Comparison of ENCODE assay signal across 20 mouse cellular contexts in the genomic region with DNA sequence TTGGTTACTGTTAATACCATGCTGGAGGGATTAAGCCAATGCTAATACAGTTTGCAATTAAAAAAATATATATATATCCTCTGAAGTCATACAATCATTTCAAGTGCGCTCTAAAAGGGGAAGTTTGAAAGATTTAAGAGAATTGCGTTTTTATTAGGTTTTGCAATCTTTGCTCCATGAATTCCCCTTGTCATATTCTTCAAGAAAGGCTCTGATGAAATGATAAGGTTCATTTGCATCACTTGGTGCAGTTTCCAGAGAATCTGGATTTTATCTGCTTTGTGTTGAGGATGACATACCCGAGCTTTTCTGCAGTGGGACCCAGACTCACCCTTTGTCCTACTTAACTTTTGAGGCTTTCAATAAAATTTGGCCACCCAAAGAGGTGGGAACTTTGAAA.
"Had no signal": no experiment of that assay in that cellular context is flagged by ENCODE, and none has a peak within 500 bp of the region (broad histone marks: within the 10 kb centered on the region; RNA-seq: fewer than 3 reads in every experiment).

No protein-coding gene starts in this region.

- H3K27ac ChIP-seq: limb, embryonic 10.5 days; limb, embryonic 13.5 days; liver, embryonic 12.5 days; liver, embryonic 15.5 days; midbrain, embryonic 12.5 days; midbrain, embryonic 15.5 days; neural tube, embryonic 13.5 days; stomach, embryonic 15.5 days had no signal

- H3K4me3 ChIP-seq: limb, embryonic 10.5 days; limb, embryonic 13.5 days; liver, embryonic 12.5 days; liver, embryonic 15.5 days; midbrain, embryonic 12.5 days; midbrain, embryonic 15.5 days; myocyte; neural tube, embryonic 13.5 days; stomach, embryonic 15.5 days had no signal

- H3K9ac ChIP-seq: limb, embryonic 13.5 days; liver, embryonic 12.5 days; liver, embryonic 15.5 days; midbrain, embryonic 12.5 days; midbrain, embryonic 15.5 days; neural tube, embryonic 13.5 days; stomach, embryonic 15.5 days had no signal

- H3K27me3 ChIP-seq: limb, embryonic 13.5 days; liver, embryonic 12.5 days; liver, embryonic 15.5 days; midbrain, embryonic 12.5 days; midbrain, embryonic 15.5 days; neural tube, embryonic 13.5 days; stomach, embryonic 15.5 days had no signal

- H3K4me2 ChIP-seq: limb, embryonic 13.5 days; liver, embryonic 12.5 days; liver, embryonic 15.5 days; midbrain, embryonic 12.5 days; midbrain, embryonic 15.5 days; neural tube, embryonic 13.5 days; stomach, embryonic 15.5 days had no signal

- DNase-seq: kidney, adult 11 months; kidney, adult 9 months; kidney, postnatal 10 days; kidney, postnatal 36 days; layer of hippocampus, adult 9-11 months; liver; lung, adult 18-20 months; retina, postnatal 1 day; right cerebral cortex, postnatal 25 days; spleen, adult 18-20 months; thymus, postnatal 36 days had no signal

- ATAC-seq: liver, embryonic 12.5 days; midbrain, embryonic 15.5 days had no signal

- H3K9me3 ChIP-seq: limb, embryonic 10.5 days; liver, embryonic 12.5 days; liver, embryonic 15.5 days; midbrain, embryonic 12.5 days; midbrain, embryonic 15.5 days; neural tube, embryonic 13.5 days; stomach, embryonic 15.5 days had no signal

- H3K4me1 ChIP-seq: limb, embryonic 10.5 days; liver, embryonic 12.5 days; liver, embryonic 15.5 days; midbrain, embryonic 12.5 days; midbrain, embryonic 15.5 days; neural tube, embryonic 13.5 days; stomach, embryonic 15.5 days had no signal

- H3K36me3 ChIP-seq: limb, embryonic 10.5 days; limb, embryonic 13.5 days; liver, embryonic 12.5 days; liver, embryonic 15.5 days; midbrain, embryonic 12.5 days; midbrain, embryonic 15.5 days; neural tube, embryonic 13.5 days; stomach, embryonic 15.5 days had no signal
